Mouse (Mus musculus) heart, adult 2 months (tissue): ENCODE measurements around the gene Selenom. TPM values are rescaled to one million over a fixed set of nuclear protein-coding genes. Genes with fewer than 3 reads are reported as not detected.
A peak's percentile ranks its signal among the peaks of the same experiment; 100 is the strongest.

Source experiments
- DNase-seq, 2 experiments: peaks; one replicate each; pipeline ENCODE4 v3.0.0; 2021
- H3K27ac ChIP-seq: fragments of 200-600 bp; 2 replicates; pipeline ENCODE4 v1.8.1; 2022
- H3K27me3 ChIP-seq: fragments of 200-500 bp; 2 replicates; pipeline ENCODE4 v1.6.1; 2012; ENCODE audit warnings: mild to moderate bottlenecking, low read length, inconsistent platforms, mixed read lengths; ENCODE audit not compliant: control insufficient read depth, insufficient read depth
- H3K36me3 ChIP-seq: fragments of 200-500 bp; 2 replicates; pipeline ENCODE4 v1.6.1; 2012; ENCODE audit warnings: low read length, inconsistent platforms; ENCODE audit not compliant: control insufficient read depth, insufficient read depth
- H3K4me1 ChIP-seq: fragments of 200-500 bp; 2 replicates; pipeline ENCODE4 v1.6.1; 2011; ENCODE audit warnings: low read length; ENCODE audit not compliant: control insufficient read depth, insufficient read depth
- H3K4me3 ChIP-seq: fragments of 200-600 bp; 2 replicates; pipeline ENCODE4 v1.8.1; 2022
- H3K79me2 ChIP-seq: fragments of 200-500 bp; replicated peaks from 2 replicates; pipeline ENCODE4 v1.6.1; 2012; ENCODE audit warnings: mild to moderate bottlenecking, inconsistent platforms, low read length, moderate library complexity, mixed read lengths; ENCODE audit not compliant: control insufficient read depth, insufficient read depth
- H3K9ac ChIP-seq: fragments of 200-500 bp; 2 replicates; pipeline ENCODE4 v1.6.1; 2012; ENCODE audit warnings: low read depth, mild to moderate bottlenecking, control low read depth, inconsistent platforms, low read length, mixed read lengths
- CTCF ChIP-seq: fragments of 200-600 bp; IDR thresholded peaks from 2 replicates; pipeline ENCODE4 v1.8.1; 2022; ENCODE audit warnings: antibody characterized with exemption, mild to moderate bottlenecking, moderate library complexity
- EP300 ChIP-seq: fragments of 200-500 bp; IDR thresholded peaks from 2 replicates; pipeline ENCODE4 v1.6.1; 2011; ENCODE audit warnings: low read depth, low read length, control low read depth; ENCODE audit not compliant: insufficient read depth
- POLR2A ChIP-seq: fragments of 200-500 bp; IDR thresholded peaks from 2 replicates; pipeline ENCODE4 v1.6.1; 2011; ENCODE audit warnings: mild to moderate bottlenecking, low read depth, low read length, control low read depth; ENCODE audit not compliant: insufficient read depth
- WGBS: fragments of 180-500 bp; shearing (Covaris S2); methylation state at CpG from one replicate; pipeline ENCODE4 v1.1.7; 2018; 5-methylcytosine and 5-hydroxymethylcytosine counted together
- intact Hi-C: fragments of 180-260 bp; cut with DNase I; formaldehyde crosslinking; loops from one replicate; pipeline ENCODE4 v1.15.1; 2025
- polyA plus RNA-seq: library from polyadenylated mRNA; depleted of rRNA; stranded (reverse); fragments of >200 nt; gene quantifications from 2 replicates; pipeline ENCODE4 v1.2.3, GENCODE M21; 2012
- total RNA-seq, 2 experiments: library from RNA; stranded (reverse); gene quantifications; 2 replicates each; pipeline ENCODE4 v1.2.3; 2021

Gene Selenom
- total and polyA plus RNA-seq, 3 experiments = 41.7 to 78.3 (median 42.8) TPM

DNA sequence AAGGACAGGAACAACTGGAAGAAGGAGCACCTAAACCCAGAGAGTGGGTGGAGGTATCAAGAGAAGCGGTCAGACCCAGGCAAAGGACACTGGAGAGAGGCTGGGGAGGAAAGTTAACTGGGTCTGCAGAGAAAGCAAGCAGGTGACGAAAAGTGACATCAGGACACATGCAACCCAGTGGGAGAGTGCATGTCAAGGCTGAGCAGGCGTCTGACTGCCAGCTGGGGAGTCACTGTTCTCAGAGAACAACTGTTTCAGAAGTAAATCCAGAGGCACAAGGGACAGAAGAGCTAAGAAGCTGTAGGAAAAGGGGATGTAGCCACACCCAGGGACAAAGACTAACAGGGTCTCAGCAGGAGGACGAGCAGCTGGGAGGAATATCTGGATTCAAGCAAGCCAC lies 11.1 kb downstream of the Selenom start:
- H3K27me3 ChIP-seq = no peaks in the 10 kb centered on the region
- WGBS = 56% methylated on average over 4 of the region's 4 CpGs
- H3K9ac ChIP-seq = no peak overlapping the region
- no peak for TF ChIP-seq POLR2A
- no peak for TF ChIP-seq CTCF
- TF ChIP-seq EP300 = no peak
- intact Hi-C loops = no loop called here
- H3K4me1 ChIP-seq = peaks cover 1% of the 10 kb centered on the region; the same call in 1 of the 2 replicates
- peak overlapping the region; percentile 91; the same call in 1 of the 2 replicates for H3K27ac ChIP-seq
- no peak for DNase-seq
- peaks cover 2% of the 10 kb centered on the region; the same call in 1 of the 2 replicates for H3K36me3 ChIP-seq
- no peak overlapping the region for H3K4me3 ChIP-seq
- no peaks in the 10 kb centered on the region for H3K79me2 ChIP-seq

DNA sequence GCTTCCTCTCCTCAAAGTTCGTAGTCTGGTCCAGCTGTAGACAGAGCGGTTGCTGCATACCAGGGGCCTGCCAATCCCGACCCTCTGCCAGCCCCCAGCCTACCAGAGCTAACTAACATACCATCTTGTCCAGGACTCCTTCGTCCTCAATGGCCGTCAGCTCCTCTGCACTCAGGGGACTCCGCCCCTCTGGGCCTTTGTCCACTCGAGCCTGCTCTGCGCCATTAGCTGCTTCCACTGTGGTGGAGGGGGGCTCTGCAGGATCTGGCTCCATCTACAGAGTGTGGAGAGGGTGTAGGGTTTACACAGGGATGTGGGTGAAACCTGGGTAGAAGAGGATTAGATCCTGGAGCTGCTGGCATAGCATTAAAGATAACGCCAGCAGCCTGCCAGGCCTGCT lies 11.7 kb downstream of the Selenom start:
- H3K27me3 ChIP-seq = no peaks in the 10 kb centered on the region
- peaks cover 1% of the 10 kb centered on the region; the same call in 1 of the 2 replicates for H3K4me1 ChIP-seq
- H3K4me3 ChIP-seq = peak overlapping the region; percentile 32
- DNase-seq = peak in 1 of 2 experiments; percentile 49
- intact Hi-C loops = no loop called here
- WGBS = 60% methylated on average over 9 of the region's 9 CpGs
- no peaks in the 10 kb centered on the region for H3K79me2 ChIP-seq
- H3K9ac ChIP-seq = peak overlapping the region; percentile 25
- peak overlapping the region; percentile 91 for H3K27ac ChIP-seq
- peaks cover 2% of the 10 kb centered on the region; the same call in 1 of the 2 replicates for H3K36me3 ChIP-seq
- no peak for TF ChIP-seq CTCF
- TF ChIP-seq EP300 = no peak
- TF ChIP-seq POLR2A = 0 out of 2 replicates have a peak, but pooled peaks have one; percentile 23

DNA sequence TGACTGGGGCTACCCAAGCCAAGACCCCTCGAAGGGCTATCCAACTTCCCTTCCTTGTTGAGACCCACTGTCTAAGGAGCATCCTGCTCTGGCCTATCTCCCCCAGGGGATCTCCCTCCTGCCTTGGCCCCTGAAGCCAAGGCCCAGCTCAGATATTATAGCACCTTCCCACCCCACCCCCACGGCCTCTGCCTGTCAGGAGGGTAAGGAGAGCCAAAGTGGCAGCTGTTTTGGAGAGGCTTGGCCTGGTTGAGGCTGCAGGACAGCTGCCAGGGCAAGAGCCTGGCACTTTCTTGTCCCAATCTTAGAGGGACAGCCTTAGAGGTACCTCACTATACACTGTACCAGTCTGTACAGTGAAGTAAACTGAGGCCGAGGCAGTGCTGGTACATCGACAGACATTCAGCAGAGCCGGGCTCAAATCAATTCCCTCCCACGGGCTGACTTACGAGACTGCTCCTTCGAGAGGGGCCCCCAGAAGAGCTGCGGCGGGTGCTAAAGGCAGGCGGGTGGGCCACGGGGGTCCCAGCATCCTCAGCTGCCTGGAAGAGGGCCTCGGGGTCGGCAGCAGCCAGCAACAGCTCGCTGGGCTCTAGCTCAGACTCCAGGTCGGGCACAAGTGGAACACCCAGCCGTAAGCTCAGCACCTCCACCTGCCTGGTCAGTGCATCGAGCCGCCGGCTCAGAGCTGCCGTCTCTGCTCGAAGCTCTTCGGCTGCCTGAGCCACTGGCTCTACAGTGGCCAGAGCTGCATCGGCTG lies 12.7 kb downstream of the Selenom start:
- H3K27ac ChIP-seq = peak overlapping the region; percentile 91
- H3K4me3 ChIP-seq = peak overlapping the region; percentile 32
- H3K27me3 ChIP-seq = no peaks in the 10 kb centered on the region
- peaks cover 2% of the 10 kb centered on the region; the same call in 1 of the 2 replicates for H3K36me3 ChIP-seq
- no peaks in the 10 kb centered on the region; the same call in 1 of the 2 replicates for H3K4me1 ChIP-seq
- WGBS = 60% methylated on average over 24 of the region's 24 CpGs
- 0 out of 2 replicates have a peak, but pooled peaks have one; percentile 28 for TF ChIP-seq POLR2A
- no peak for TF ChIP-seq EP300
- H3K79me2 ChIP-seq = no peaks in the 10 kb centered on the region
- intact Hi-C loops = no loop called here
- peak; percentile 57 to 69 for DNase-seq
- H3K9ac ChIP-seq = peak overlapping the region; percentile 76

DNA sequence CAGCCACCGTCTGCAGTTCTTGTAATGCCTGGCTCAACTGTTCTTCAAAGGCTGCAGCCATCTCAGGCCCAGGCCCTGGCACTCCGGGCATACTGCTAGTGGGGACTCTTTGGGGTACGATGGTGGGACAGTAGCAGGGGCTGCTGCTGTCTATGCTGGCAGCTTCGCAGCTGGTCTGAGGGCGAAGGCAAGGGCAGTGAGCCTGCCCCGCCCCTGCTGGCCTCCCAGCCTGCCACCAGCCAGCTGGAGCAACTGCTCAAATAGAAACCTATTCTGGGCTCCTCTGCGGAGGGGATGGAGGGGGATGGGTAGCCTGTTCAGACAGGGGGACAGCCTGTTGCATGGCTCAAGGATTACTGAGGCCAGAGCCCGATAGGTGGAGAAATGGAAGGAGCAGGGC lies 13.3 kb downstream of the Selenom start:
- TF ChIP-seq POLR2A = peak; percentile 81
- TF ChIP-seq CTCF = no peak
- H3K36me3 ChIP-seq = no peaks in the 10 kb centered on the region; the same call in 1 of the 2 replicates
- peak overlapping the region; percentile 32 for H3K4me3 ChIP-seq
- H3K9ac ChIP-seq = peak overlapping the region; percentile 76
- H3K79me2 ChIP-seq = no peaks in the 10 kb centered on the region
- no peaks in the 10 kb centered on the region; the same call in 1 of the 2 replicates for H3K4me1 ChIP-seq
- 60% methylated on average over 8 of the region's 8 CpGs for WGBS
- intact Hi-C loops = no loop called here
- peak; percentile 69 to 75 for DNase-seq
- H3K27me3 ChIP-seq = no peaks in the 10 kb centered on the region
- H3K27ac ChIP-seq = peak overlapping the region; percentile 91

DNA sequence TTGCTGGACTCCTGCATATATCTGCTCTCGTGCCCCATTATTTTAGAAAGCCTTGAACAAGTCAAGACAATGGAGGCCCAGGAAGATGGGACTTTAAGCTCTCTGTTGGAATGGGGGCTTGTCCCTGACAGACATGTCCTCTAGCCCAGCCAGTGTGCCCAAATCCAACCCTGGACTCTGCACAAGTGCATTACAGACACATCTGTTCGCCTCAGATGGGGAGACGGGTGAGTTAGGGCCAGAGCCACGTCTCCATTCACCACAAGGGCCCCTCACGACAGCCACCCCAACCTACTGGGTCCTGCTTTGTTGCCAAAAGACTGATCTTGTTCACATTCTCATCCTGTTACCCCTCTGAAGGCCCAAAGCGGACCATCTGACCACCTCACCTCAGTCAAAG lies 13.7 kb downstream of the Selenom start:
- Histone ChIP-seq H3K79me2 (no peaks in the 10 kb centered on the region), H3K4me1 (peaks cover 2% of the 10 kb centered on the region), H3K27me3 (no peaks in the 10 kb centered on the region), H3K9ac (no peak overlapping the region), H3K4me3 (no peak overlapping the region), H3K27ac (peak overlapping the region; percentile 91), H3K36me3 (no peaks in the 10 kb centered on the region; the same call in 1 of the 2 replicates)
- WGBS = 88% methylated on average over 6 of the region's 6 CpGs
- TF ChIP-seq CTCF (no peak), EP300 (no peak), POLR2A (no peak)
- peak in 1 of 2 experiments; percentile 20 for DNase-seq
- intact Hi-C loops = no loop called here
